Mouse (Mus musculus) cortical plate, adult 2 months (tissue): ENCODE data around the gene Ece1. TPM values are rescaled to one million over a fixed set of nuclear protein-coding genes. Genes with fewer than 3 reads are reported as not detected.

Source experiments
- H3K27ac ChIP-seq: fragments of 200-500 bp; 2 replicates; pipeline ENCODE4 v1.5.1; 2012; ENCODE audit warnings: low read length, control low read depth, inconsistent platforms; ENCODE audit not compliant: insufficient read depth
- H3K4me1 ChIP-seq: fragments of 200-500 bp; 2 replicates; pipeline ENCODE4 v1.6.1; 2011; ENCODE audit warnings: low read length; ENCODE audit not compliant: control insufficient read depth, insufficient read depth
- H3K4me3 ChIP-seq: fragments of 200-500 bp; 2 replicates; pipeline ENCODE4 v1.5.1; 2011; ENCODE audit warnings: mild to moderate bottlenecking, low read length, control low read depth; ENCODE audit not compliant: insufficient read depth
- CTCF ChIP-seq: fragments of 200-500 bp; IDR thresholded peaks from 2 replicates; pipeline ENCODE4 v1.5.1; 2011; ENCODE audit warnings: mild to moderate bottlenecking, control low read depth, low read length; ENCODE audit not compliant: insufficient read depth; ENCODE audit errors: extremely low read depth
- POLR2A ChIP-seq: fragments of 200-500 bp; IDR thresholded peaks from 2 replicates; pipeline ENCODE4 v1.6.1; 2011; ENCODE audit warnings: mild to moderate bottlenecking, low read length, control low read depth; ENCODE audit not compliant: insufficient read depth; ENCODE audit errors: extremely low read depth
- polyA plus RNA-seq: library from polyadenylated mRNA; depleted of rRNA; stranded (reverse); fragments of >200 nt; gene quantifications from 2 replicates; pipeline ENCODE4 v1.2.3, GENCODE M21; 2012; rRNA removed

Gene Ece1
- polyA plus RNA-seq, 1 experiment, result 29.8 TPM

DNA sequence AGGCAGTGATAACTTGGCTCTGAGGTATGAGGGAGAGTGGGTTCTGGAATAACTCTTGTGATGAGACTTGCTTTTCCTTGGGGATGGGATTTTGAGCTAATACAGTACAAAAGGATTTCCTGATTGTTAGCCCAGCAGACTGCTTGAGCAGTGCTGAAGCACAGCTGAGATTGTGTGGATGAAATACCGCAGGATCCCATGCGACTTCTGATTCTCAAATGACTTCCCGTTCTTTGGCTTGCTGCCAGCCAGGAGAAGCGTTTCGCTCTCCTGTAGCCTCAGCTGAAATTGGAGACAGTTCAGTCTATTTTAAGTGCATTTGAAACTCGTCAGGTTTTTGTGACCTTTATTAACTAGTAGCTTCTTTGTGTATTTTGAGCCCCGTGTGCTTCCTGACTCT lies 138.6 kb downstream of the Ece1 start:
- Histone ChIP-seq H3K27ac (no peak overlapping the region), H3K4me3 (no peak overlapping the region), H3K4me1 (peaks cover 15% of the 10 kb centered on the region)
- no peak for TF ChIP-seq CTCF
- TF ChIP-seq POLR2A, result no peak

- Histone ChIP-seq H3K4me1 (peaks cover 12% of the 10 kb centered on the region; the same call in 1 of the 2 replicates), H3K4me3 (no peak overlapping the region), H3K27ac (no peak overlapping the region)
- TF ChIP-seq CTCF (no peak), POLR2A (no peak)
These were observed 142.0 kb downstream of the Ece1 start for GRCm38 (mm10) chr4:138003909-138004610.

DNA sequence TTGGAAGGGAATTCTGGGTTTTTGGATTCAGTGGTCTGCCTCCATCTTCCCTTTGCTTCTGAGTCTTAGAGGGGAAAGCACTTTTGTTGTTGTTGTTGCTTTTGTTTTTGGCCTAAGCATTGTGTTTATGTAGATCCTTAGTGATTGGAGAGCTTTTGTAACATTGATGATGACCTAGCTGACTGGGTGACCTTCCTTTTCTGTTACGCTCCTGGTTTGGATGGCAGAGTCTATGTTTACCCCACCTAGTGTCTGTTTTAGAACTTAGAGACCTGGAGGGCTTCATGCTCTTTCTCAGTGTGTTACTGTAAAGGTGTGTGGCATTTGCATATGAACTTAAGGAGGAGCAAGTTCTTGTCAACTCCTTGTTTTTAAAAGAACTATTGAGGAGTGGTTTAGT lies 143.7 kb downstream of the Ece1 start:
- Histone ChIP-seq H3K4me3 (no peak overlapping the region), H3K4me1 (peaks cover 6% of the 10 kb centered on the region; the same call in 1 of the 2 replicates), H3K27ac (no peak overlapping the region)
- TF ChIP-seq POLR2A (no peak), CTCF (no peak)

DNA sequence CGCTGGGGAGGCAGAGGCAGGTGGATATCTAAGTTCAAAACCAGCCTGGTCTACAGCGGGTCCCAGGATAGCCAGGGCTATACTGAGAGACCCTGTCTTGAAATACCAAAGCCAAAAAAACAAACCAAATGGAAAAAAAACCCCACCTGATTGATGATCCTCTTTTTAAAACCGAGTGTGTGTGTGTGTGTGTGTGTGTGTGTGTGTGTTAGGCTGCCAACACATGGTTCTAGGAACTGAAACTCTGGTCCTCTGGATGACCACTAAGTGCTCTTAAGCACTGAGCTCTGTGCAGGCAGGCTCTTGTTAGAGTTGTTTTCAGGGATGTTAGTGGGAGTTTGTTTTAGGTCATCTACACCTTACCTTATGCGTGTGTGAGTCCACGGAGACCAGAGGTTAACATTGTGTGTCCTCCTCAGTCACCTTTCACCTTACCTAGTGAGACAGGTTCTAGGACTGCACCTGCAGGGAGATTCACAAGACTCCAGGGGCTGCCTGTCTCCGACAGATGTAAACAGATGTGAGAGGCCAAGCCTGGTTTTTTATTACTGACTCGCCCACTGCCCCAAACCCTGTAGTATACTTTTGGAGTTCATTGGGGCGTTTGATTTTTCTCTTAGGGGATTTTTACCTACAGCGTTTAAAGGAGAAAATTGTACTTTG lies 145.0 kb downstream of the Ece1 start:
- no peak for TF ChIP-seq POLR2A
- TF ChIP-seq CTCF, result no peak
- H3K4me3 ChIP-seq, result no peak overlapping the region
- peaks cover 11% of the 10 kb centered on the region; the same call in 1 of the 2 replicates for H3K4me1 ChIP-seq
- no peak overlapping the region for H3K27ac ChIP-seq

DNA sequence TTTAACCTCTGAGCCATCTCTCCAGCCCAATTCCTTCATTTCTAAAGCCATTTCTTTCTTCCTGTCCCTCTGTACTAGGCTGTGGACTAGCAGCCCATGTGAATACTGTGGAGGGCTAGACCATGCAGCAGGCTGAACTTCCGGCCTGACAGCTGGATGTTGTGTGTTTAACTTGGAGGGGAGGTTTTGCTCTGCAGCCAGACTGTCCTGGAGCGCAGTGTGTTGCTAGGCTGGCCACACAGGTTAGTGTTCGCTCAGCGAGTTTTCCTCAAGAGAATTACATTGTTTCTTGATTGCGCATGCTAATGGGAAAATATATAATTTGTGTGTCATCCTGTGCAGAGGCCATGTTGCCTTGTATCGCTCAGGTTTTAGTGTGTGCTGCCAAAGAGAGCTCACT lies 146.6 kb downstream of the Ece1 start:
- TF ChIP-seq POLR2A (no peak), CTCF (no peak)
- no peak overlapping the region for H3K4me3 ChIP-seq
- H3K27ac ChIP-seq, result no peak overlapping the region
- peaks cover 9% of the 10 kb centered on the region; the same call in 1 of the 2 replicates for H3K4me1 ChIP-seq

DNA sequence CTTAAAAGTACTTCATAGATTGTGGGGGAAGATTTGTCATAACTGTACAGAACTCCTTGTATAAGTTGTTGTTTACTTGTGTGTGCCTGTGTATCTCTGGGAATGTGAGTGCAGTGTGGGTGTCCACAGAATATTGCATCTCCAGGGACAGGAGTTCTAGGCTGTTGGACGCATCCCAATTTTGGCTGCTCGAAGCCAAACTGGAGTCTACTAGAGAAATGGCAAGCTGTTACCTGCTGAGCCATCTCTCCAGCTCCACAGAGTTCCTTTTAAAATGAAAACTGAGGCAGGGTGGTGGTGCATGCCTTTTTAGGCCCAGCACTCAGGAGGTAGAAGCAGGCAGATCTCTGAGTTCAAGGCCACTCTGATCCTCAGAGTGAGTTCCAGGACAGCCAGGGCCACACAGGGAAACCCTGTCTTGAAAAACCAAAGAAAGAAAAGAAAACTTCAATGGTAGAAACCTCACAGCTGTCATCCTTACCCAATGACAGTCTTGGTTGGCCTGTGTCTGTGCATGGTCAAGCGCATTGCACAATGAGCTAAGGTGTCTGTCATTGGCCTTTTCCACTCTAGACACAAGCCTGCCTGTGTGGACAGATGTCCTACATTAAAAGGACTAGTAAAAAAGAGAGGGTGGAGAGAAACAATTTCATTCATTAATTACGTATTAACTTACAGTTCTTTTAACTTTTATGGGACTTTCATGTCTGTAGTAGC lies 147.9 kb downstream of the Ece1 start:
- H3K4me1 ChIP-seq, result peaks cover 9% of the 10 kb centered on the region; the same call in 1 of the 2 replicates
- H3K27ac ChIP-seq, result no peak overlapping the region
- no peak overlapping the region for H3K4me3 ChIP-seq
- TF ChIP-seq POLR2A (no peak), CTCF (no peak)

- H3K4me3 ChIP-seq, result no peak overlapping the region
- H3K27ac ChIP-seq, result no peak overlapping the region
- peaks cover 11% of the 10 kb centered on the region for H3K4me1 ChIP-seq
- TF ChIP-seq CTCF (no peak), POLR2A (no peak)
These were observed 151.9 kb downstream of the Ece1 start for GRCm38 (mm10) chr4:138013723-138014479.

Other genes with a start within 250 kb of the Ece1 start
- 339 and 383 TPM in 2 replicates for gene Rap1gap, start 197.5 kb upstream of the Ece1 start, polyA plus RNA-seq
- 12.9 and 13.9 TPM in 2 replicates for gene Alpl, start 65.9 kb upstream of the Ece1 start, polyA plus RNA-seq
- gene Eif4g3, start 130.8 kb downstream of the Ece1 start, polyA plus RNA-seq, result 148 and 164 TPM in 2 replicates